Mouse (Mus musculus): ENCODE measurements around the gene Adra1d.

Adra1d gene

DNA sequence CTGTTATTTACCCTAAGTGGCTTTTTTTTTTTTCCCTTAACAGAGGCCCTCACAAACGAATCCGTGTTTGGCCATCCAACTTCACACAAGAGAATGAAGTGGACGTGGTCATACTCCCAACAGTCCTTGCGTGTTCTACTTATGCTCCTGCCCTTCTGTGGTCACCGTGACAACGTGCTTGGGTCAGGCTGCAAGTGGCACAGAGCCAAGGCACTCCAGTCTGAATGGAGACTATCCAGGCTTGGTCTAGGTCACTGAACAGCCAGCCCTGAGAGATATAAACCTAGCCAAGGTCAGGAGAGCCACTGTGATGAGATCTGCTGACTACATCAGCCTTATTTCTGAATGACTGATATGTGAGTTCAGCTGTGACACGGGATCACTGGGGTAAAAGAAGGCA, 23.7 kb downstream of the Adra1d start:
- peak; percentile 60 for DNase-seq

DNA sequence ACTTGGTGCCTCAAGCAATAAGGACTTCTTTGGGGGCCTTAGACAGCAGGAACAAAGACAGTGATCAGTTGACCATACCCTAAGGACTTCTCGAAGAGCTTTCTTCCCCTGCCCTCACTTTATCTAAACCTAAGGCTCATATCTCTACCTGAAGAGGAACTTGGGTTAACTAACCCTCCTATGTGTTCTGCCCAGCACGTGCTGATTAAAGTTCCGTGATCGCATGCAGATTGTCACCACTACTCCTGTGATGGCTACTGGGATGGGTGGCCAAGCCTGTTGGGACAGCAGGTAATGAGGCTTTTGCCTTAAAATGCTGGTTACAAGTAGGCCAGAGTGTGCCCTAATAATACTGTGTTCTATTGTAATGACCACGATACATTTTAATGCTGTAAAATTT, 26.9 kb downstream of the Adra1d start:
- DNase-seq: no peak

DNA sequence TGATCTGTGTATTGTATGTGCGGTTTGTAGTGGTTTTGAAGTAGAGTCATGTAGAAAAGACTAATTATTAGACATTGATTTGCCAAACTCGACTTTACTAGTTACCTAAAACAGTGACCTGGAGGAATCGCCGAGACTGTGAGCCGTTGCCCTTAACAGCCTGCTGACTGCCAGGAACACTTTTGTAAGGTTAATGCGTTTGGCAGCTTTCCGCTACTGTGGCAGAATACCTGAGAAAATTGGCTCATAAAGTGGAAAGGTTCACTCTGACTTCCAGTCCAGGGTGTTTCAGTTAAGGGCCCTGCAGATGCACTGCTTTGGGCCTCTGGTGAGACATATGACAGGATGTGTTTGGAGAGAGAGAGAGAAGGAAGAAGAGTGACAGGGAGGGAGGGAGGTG, 30.8 kb downstream of the Adra1d start:
- DNase-seq: no peak

GRCm38 (mm10) chr2:131530623-131531008, 31.5 kb downstream of the Adra1d start:
- DNase-seq: peak; percentile 76

DNA sequence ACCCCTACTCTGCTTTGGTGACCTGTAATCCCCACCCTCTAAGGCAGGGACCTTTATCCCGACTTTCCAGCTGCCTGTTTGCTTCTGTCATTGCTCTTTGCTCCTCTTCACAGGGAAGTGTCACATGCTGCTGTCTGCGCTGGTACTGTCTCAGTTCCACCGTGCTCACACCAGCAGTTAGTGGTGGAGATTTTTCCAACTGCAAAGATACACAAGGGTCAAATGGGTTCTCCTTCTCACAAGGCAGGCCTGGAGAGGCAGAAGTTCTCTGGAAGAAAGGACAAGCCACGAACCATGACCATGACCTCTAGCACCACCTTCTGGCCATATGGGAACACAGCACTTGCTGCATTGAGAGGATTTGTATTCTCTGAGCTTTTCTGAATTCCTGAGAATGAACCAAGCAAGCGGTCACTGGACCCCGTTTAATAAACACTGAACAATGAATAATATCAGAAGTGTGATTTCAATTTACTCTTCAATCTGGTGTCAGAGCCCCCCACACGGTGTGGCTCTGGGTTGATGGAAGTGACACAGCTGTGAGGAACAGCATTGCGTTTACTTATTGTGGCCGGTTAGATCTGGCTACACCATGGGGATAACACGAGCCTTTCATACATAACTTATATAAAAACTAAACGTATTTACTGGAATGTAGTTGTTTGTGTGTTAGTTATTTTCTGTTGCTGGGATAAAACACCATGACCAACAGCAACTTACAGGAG, 32.0 kb downstream of the Adra1d start:
- DNase-seq: peak; percentile 84

GRCm38 (mm10) chr2:131527061-131527460, 35.0 kb downstream of the Adra1d start:
- peak; percentile 38 for DNase-seq

GRCm38 (mm10) chr2:131520743-131521142, 41.3 kb downstream of the Adra1d start:
- DNase-seq: no peak

GRCm38 (mm10) chr2:131518790-131519189, 43.3 kb downstream of the Adra1d start:
- no peak for DNase-seq

GRCm38 (mm10) chr2:131517550-131517949, 44.5 kb downstream of the Adra1d start:
- DNase-seq: no peak

GRCm38 (mm10) chr2:131514055-131514621, 47.9 kb downstream of the Adra1d start:
- no peak for DNase-seq

GRCm38 (mm10) chr2:131513477-131513876, 48.6 kb downstream of the Adra1d start:
- peak; percentile 21 for DNase-seq

- no peak for DNase-seq
Observed at GRCm38 (mm10) chr2:131510531-131510930, 51.6 kb downstream of the Adra1d start.

- DNase-seq: peak; percentile 83
Observed at GRCm38 (mm10) chr2:131509671-131510313, 52.3 kb downstream of the Adra1d start.

DNA sequence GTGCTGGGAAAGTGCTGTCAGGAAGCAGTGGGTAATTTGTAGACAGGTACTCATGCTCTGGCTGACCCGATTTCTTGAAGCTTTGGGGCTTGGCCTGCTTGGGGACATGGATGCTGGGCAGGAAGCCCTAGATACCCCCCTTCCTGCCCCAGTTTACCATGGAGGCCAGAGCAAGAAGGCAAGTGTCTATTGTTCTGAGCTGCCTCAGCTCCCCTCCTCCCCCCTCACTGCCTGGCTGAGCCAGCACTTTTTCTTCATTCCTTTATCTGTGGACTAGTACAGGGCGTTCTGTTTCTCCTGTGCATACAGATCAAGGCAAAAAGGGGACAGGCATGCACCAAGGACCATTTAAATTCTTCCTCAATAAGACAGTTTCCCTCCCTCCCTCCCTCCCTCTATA, 53.6 kb downstream of the Adra1d start:
- no peak for DNase-seq

GRCm38 (mm10) chr2:131506358-131506757, 55.7 kb downstream of the Adra1d start:
- no peak for DNase-seq

- DNase-seq: no peak
Observed at GRCm38 (mm10) chr2:131505431-131505830, 56.7 kb downstream of the Adra1d start.

DNA sequence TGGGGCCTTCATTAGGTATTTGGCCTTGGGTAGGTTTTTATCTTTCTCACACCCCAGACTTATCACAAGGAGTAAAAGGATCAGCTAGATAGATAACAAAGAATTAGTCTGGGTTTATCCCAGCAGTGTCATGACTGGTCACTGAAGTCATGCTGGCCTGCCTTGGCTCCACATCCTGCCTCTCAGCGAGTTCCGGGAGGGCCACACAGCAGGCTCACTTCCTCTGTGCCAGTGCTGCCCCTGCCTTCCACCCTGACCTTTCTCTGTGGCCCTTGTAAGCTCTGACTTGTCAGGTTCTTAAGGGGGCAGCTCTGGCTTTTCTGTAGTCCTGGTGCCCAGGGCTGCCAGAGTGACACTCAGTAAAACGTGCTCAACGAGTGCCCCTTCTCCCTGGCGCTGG, 59.5 kb downstream of the Adra1d start:
- no peak for DNase-seq

DNA sequence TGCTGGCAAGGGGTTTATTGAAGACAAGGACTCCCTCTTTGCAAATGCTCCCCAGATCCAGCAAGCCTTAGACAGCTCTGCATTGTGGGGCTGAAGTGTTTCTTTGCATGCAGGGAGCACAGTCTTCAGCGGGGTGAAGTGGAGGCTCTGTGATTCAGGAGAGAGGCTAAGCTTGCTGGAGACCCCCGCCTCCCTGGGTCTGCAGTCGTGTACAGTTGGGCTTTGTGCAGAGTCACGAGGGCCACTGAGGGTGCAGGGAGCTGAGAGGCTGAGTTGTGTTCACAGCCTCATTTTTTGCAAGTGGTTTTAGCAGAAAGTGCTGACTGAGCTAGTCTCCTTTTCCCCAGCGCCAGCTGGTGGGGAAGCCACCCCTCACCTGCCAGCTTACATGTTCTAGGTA, 60.2 kb downstream of the Adra1d start:
- no peak for DNase-seq

DNA sequence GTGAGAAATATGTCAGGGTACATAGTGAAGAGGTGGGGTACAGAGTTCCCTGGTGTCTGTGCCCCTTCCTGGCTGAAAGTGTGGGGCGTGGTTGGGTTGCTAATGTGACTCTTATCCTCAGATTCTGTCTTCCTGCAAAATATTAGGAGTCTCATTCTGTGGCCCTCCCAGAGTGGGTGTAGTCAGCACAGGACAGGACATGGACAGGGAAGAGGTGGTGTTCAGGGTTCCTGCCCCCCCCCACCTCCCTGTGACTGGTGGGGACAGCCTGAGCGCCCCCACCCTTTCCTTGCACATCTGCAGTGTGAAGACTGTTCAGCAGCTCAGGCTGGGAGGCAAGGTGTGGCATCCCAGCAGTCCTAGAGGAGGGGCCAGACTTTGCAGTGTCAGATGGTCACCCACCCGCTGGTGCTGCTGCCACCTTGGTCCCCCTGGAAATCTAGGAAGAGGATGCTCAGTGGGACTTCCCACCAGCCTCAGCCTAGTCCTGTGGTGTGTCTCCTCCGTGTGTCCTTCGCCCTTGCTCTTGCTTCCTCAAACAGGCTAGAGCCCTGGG, 62.7 kb downstream of the Adra1d start:
- no peak for DNase-seq

DNA sequence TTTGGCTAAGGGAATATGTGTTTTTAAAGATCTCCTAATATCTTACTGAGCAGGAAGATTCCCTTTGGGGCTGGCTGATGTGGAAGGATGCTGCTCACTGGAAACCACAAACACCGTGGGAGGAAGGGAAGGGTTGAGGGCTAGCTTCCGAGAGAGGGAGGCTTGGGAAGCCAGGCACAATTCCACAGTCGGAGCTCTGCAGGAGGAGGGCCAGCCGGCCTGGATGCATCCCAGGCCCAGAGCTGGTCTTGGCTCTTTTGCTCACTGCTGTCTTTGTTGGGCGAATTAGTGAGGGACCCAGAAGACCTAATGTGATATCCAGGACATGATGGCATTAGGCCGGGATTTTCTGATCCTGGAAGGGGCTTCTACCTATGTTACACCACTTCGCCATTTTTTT, 63.9 kb downstream of the Adra1d start:
- peak; percentile 59 for DNase-seq

DNA sequence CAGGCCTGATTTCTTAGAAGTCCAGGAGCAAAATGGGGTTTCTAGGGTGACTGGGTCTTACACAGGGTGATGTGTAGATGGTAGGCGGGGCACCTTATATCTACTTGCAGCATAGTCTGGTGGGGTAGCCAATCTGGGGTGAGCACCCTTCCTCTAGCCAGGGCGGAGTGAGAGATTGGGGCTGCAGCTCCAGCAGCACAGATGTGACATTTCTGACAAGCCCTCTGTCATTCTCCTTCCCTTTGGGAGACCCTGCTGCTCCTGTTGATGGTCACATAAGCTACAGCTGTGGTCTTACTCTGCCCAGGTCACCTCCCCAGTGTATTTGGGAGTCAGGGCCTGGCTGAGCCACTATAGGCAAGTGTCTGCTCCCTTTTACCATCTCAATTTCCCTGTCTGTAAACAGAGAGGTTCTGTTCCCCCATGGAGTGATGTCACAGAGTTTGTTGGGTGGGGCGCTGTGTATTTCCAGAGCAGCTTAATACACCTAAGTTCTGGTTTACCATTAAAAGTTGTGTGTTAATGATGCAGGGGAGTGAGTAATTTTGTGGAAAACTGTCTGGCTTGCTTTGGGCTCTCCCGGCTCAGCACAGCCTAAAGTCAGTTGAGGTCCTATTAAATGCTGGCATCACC, 64.7 kb downstream of the Adra1d start:
- no peak for DNase-seq

- no peak for DNase-seq
Observed at GRCm38 (mm10) chr2:131496125-131496820, 65.8 kb downstream of the Adra1d start.
